Mouse (Mus musculus): Measurements from ENCODE around the gene Rgs13.

The Rgs13 gene

DNA sequence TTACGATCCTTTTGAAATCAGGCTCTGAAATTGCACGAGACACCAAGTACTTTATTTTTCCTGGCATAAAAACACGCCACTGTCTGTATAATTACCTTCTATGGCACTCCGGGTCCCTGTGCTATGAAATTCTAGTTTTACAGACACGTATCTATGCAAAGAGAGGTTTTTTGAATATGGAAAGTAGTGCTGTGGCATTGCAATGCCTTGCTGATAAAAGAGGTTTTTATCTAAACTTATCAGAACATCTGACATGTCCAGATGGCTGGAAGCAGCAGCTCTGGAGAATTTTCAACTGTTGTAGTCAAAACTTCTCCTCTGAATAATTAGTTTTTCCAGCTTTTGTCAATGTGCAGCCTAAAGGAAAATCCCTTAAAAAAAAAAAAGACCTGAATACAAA is at the start of gene Rgs13:
Gene Rgs13, minus strand, starts transcription at position 207 of the 400 bp plus-strand sequence.
- no peak for DNase-seq

DNA sequence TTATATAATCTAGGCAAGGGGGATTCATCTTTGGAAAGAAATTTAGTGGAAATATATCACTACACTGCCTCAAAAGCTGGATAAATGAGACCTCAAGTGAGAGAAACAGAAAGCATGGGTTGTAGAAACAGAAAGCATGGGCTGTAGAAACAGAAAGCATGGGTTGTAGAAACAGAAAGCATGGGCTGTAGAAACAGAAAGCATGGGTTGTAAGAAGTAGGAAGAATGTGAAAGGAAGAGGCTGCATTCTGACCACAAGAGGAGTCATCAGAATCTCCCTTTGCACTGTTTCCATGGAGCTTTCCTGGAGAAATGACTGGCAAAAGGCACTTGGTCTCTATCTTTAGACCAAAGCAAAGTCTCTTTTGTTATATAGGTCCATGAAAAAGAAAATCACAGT is 38.1 kb upstream of the Rgs13 start:
- no peak for DNase-seq

DNA sequence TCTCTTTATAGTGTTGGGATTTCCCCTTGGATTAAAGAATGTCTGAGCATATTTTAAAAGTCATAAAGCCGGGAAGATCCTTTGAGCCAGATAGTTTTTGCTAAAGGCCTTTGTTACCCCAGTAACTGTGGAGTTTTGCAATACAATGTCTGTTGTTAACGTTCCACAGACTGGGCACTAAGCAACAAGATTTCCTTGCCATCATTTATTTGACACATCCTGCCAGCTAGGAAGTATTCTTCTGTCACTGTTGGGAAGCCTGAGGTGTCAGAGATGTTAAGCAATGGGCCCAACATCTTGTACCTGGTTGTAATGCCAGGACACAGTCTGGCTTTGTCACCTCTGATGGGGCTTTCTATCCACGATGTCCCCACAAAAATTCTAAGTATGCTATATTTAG is 33.7 kb upstream of the Rgs13 start:
- DNase-seq = no peak

DNA sequence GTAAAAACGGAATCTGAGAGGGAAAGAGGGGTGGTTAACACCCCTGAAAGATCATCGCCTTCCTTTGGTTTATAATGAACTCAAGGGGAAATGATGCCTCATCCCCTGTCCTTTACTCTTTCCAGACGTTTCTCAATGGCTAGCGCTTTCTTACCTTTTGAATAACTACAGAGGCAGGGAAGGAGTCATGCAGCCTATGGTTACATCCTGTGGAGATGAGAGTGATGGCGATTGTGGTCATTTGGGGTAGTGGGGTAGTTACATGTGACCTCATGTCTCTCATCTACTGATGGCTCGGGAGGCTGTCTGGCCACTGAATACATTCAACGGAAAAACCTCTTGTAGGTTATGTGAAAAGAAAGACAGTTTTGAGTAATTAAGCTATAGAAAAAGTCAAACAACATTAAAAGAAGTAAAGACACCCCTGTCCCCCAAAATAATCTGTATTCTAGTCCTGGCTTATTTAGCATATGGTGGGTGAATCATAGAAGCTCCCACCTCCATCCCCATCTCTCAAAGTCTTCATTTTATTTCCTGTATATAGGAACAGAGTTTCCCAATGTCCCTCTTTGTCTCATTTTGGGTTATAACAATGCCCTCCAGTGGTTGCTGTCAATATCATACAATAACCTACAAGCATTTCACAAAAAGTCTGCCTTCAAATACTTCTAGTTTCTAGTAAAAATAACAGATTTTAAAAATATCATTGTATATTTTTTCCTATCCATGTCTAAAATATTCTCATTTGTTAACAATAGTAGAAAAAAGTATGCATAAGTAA is 29.3 kb upstream of the Rgs13 start:
- no peak for DNase-seq

DNA sequence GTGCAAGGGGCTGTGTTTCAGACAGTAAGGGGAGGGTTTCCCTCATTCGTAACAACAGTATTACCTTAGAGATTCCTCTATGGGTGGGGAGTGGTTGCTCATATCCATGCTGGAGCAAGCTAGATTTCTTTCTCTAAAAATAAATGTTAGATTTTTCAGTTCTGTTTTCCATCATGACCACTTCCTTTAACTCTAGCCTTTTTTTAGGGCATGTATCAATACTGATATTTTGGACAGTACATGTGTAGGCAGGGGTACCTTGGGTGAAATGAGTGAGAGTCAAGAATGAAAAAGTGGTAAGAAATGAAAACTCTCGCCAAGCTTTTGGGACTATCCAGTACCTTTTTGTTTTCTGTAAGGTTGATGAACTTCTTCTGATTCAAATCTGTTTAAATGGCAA is 27.6 kb upstream of the Rgs13 start:
- DNase-seq = no peak

DNA sequence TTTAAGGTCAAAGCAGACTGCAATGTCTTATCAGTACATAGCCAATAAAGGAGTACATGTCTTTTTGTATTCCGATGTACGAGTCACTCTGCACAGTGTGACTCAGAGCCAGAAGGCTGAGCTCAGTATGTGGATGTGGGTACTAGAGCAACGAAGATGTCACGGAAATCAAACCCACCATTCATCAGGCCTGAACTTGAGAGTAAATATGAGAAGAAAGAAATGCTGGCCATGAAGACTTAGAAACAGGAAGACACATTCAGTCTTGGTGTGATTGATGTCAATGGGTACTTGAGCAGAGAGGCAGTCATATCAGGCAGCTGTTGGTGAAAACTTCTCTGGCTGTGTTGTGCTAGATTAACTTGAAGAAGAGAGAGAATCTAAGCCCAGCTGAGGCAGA is 25.8 kb upstream of the Rgs13 start:
- no peak for DNase-seq

DNA sequence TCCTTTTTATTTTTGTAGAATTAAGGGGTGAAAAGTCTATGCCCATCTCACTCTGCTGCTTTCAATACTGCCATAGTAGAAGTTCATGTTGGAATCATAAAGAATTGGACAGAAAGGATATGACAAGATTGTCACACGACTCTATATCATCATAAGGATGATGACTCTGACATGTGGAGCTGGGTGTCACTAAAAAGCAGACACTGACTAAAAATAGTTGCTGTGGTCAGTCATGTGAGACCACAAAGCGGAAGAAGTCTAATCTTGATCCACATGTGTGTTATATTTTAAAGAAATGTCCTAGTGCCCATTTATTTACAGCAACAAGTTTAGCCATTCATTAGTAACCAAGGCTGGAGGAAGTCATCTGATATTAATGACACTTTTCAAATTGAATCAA is 23.3 kb upstream of the Rgs13 start:
- no peak for DNase-seq

DNA sequence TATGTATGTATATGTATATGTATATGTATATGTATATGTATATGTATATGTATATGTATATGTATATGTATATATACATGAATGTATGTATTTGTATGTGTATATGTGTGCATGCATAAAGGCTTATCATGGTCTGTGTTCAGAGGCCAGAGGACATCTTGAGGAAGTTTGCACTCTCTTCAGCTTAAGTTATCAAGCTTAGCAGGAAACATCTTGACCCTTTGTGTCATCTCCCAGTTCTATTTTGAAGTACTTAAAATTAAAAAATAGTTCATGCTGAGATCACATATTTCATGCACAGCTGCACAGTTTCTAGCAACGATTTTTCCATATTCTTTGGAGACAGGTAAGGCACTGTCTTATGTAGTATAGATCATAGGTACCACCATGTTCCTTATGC is 22.4 kb upstream of the Rgs13 start:
- no peak for DNase-seq

DNA sequence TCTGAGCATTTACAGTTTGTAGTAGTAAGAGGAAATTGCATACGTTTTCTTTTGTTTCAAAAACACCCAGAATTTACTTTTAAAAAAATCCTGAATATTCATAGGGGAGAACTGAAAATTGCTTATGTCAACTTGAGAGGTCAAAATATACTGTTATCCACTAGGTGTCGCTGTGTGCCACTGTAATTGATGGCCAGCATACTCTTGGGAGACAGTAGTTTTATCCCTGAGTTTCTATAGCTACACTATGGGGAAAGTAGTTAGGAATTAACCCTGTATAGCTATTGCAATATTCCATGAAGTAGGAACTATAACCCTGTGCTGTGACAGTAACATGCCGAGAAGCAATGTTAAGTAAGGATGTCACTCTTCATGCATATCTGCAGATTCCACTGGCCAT is 20.5 kb upstream of the Rgs13 start:
- no peak for DNase-seq

DNA sequence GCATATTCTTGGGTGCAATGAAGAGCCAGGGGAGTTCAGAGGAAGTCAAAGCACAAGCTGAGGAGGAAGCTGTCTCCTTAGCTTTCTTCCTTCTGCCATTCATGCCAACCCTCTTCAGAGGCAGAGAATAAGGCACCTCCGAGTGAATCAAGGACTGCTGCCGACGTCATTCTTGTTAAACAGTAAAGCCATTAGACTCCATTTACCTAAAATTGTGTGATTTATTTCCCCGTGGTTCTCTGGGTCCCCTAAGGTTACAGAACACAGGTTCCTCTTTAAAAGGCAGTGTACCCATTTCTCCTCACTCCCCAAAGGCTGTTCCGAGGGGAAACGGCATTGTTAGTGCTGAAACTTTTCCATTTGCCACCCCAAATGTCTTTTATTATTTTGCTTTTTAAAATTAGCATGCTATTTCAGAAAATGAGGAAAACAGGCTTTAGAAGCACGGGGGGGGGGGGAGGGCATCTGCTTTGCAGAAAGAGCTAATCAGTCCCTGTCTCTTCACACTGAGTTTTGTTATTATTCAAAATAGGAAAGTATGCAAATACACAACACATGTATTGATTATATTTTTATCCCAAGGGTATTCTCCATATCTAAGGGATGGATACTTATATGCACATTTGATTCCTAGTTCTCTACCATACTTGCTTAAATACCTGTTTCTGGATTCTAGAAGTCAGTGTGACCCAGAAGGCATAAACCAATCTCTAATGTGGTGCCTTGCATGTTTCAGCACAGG is 9.7 kb upstream of the Rgs13 start:
- no peak for DNase-seq

DNA sequence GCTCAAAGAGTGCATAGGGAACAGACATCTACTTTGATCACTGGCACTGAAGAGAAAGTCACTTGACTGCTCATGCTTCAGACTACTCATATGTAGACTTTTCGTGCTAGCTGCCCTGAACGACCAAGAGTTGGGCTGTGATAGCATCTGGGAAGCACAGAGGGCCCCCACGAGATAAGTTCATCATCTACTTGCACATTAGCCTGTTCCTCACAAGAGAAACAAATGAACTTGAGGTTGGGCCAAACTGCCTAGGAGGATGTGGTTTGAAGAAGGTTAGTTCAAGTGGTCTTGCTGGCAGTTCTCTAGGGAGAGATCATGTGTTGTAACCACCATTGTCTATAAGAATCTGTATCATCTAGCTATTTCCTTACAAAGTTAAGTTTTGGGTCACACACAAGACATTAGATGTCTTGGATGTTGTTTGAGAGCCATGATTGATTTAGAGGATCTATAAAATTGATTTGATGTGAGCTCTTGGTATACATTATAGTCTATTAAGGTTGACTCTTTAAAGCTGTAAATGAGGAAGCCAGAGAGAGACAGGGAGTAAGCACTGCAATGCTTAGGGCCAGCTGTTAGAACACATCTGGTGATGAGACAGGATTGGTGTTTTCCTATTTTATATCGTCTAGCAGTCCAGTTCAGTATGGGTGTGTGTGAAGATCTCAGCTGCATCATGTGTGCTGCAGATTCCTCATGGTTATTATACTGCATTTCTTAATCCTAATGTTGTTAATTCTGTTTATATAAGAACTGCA is 8.0 kb upstream of the Rgs13 start:
- DNase-seq = no peak

DNA sequence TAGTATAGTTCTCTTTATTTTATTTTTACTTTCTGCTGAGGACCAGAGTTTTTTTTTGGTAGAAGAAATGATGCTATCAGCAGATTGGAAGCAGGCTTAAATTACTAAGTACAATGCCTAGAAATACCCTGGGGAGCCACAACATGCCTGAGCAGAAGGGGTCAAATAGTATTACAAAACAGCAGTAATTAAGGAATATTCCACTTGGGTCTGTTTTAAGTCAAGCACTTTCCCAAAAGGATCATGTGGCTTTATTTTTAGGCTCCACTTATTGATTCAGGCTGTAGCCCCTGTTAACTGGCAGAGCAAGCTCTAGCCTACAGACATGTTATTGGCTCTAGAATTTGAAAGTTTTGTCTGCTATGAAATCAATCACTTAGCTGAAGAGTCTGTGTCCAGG is 6.5 kb upstream of the Rgs13 start:
- DNase-seq = no peak

DNA sequence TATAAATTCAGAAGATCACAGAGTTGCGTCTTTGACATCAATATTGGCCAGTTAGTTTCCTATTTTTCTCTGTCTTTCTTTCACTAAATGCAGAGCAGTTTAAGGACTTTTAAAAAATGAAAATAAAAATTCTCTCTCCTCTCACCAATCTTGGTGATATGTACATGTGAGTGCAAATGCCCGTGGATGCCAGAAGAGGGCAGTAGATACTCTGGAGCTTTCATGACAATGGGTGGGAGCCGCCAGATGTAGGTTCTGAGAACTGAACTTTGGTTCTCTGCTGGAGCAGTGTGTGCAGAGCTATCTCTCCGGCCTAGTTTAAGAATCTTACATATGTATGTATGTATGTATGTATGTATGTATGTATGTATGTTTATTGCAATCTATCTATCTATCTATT is 2.4 kb upstream of the Rgs13 start:
- no peak for DNase-seq

DNA sequence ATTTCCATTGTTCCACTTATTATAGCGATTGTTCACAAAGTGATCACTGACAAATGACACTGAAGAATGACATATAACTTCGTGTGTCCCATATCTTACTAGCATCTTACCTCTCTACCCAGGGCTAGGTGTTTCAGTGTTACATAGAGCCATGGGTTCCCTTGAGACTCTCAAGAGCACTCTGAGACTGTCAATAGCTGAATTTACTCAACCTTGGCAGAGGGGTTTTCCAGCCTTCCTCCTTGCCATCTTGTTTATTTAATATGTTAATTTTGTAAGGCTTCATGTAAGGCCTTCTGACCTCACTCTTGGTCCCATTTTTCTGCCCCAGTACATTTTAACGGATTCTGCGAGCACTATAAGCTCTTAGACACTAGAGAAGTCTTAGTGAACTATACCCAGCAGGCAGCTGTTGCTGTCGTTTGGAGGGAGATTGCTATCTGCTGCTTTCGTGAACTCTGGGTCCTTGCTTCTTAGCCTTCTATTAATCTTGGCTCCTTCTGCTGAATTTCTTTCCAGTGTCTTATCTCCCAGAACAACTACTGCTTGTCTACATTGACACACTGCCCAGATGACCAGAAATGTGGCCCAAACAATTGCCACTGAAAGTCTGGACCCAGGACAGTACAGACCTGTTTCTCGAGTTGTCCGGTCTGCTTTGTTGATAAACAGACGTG is 1.2 kb upstream of the Rgs13 start:
- DNase-seq = no peak

DNA sequence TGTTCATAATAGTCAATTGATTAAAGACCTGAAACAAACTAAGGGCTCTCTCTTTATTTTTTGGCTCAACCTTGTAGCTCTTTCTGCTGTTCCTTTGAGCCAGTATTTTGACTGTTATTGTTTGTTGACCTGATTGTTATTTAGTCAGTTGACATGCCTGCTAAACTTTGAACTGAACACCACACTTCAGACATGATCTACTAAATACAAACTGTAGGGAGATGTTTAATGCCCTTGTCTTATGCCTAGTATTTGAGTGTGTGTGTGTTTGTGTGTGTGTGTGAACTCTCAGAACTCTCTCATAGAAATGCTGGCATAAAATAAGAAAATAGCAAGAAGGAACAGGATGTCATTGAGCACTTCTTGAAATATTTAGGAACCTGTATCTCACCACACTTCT is 448 bp upstream of the Rgs13 start:
- DNase-seq = no peak

DNA sequence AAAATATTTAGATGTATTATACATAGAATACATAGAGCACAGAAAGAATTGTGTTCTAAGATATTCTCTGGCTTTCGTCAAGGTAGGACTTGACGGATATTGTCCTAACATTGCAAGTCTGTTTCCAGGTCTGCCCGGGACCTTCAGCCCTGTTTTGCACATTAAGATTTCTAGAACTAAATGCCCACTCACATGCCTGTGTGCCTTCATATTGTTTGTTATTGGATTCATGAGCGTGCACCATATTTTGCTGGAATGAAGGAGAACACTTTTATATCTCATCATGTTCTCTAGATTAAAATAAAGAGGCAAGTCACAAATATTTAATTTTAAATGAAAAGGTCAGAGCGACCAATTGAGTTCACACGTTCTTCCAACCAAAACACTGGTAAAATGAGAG is 2.4 kb downstream of the Rgs13 start:
- DNase-seq = no peak

DNA sequence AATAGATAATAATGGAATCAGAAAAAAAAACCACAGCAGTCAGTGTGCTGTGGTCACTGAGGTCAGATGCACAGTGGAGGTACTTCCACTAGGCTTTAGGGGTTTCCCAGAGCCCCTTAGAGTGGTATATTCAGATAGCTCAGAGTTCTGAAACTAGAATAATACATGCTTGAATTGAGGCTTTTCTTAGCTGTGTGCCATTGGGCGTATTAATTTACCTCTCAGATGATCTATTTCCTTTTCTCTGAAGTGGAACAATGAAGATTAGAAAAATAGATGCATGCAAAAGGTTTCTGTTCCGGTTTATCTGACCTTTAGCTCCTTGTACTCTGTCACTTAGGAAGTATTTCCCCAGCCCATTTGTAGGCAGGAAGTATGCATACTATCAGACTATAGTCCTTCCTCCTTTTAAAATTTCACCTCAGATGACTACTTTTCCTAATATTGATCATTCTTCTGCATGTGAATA is 3.6 kb downstream of the Rgs13 start:
- DNase-seq = no peak

DNA sequence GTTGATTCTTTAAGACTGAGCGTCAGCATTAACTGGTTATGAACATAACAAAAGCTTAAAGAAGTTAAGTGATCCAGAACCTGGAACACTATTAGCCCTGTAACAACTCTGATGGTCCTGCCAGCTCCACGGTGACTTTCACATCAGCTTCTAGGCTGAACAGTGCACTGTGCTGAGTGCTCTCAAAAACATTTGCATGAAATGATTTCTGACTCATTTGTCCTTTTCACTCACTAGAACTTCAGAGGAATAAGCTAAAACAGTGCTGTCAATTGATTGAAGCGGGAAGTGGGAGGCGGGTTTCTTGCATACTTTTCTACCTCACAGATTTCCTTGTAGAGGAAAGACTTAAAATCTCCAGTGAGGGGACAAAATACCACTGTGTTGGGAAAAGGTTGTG is 8.3 kb downstream of the Rgs13 start:
- DNase-seq = no peak

DNA sequence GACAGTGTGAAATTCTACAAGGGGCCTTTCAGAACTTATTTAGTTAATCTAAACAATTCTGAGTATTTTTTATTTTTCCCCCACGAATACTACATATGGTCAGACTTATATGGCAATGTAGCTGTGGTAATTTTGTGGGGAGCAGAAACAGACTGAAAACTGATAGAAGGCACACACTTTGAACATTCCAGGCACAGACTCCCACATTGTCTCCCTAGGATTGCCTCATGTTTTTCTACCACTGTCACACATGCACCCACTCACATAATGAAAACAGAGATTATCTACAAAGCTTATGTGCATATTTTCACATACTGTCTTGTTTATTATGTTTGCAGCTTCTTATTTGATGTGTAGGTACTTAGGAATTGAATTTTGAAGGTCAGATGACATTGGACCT is 9.4 kb downstream of the Rgs13 start:
- DNase-seq = no peak

DNA sequence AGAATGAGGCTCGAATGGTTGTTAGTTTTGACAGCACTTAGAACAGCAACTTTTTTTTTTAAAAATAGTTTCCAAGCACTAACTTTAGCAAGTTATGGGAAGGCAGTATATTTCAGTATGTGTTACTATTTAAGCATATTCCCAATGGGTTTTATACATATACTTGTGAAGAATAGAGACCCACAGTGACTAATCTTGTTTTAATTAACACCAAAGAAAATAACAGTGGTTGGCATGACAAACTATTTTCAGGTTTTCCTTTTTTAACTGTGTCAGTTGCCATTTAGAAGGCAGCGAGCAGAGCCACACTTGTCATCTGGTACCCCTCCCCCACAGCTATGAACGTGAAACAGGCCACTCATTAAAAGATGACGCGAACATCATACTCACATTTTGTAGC is 10.3 kb downstream of the Rgs13 start:
- no peak for DNase-seq

DNA sequence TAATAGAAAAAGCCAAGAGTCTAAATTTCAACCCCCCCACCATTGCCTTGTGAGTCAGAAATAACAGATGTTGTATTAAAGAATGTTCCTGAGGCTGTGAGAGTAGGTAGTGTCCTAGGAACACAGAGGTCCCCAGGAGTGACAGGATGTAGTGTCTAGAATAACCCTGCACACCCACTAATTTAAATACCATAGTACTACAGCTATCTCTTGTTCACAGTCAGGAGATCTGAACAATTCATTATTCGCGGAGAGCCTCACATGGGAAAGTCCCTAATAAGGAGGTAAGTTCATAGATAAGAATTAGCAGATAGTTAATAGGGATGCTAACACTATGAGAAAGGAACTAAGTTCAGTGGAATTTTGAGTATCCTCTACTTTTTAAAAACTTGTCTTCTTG is 10.9 kb downstream of the Rgs13 start:
- DNase-seq = no peak

DNA sequence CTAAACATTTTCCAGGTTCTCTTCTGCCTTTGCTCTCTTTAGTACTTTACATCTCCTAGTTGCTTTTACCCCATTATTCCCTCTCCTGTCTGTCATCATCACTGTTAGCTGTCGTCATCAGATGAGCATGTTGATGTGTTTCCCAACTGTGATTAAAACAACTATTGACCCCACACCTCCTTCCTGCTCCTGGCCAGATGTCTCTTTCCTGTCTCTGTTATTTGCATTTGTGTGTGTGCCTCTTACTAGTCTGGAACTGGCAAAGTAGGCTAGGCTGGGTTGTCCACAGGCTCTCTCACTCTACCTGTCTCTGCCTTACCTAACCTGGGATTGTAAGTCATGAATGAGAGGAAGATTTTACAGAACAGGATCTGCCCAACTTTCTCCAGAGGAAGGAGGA is 24.6 kb downstream of the Rgs13 start:
- DNase-seq = no peak

DNA sequence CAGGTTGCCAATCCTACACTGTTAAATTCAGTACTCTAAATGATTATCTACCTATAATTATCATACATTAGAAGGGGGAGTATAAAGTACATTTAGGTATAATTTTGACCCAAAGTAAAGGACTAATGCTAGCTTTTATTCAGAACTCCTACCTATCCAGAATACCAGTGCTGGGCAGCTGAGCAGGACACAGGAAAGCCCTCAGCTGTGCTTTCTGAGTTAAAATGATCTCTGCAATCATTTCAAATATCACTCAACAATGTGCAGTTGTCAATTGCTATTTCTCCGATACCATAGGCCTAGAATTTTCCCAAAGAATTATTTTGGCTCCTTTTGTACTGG is 25.0 kb downstream of the Rgs13 start:
- no peak for DNase-seq

Data from kidney, adult 18-20 months (tissue).